Mouse (Mus musculus): ENCODE measurements around the gene Wfdc18.

Gene Wfdc18

GRCm38 (mm10) chr11:83708715-83709114 is at the start of gene Wfdc18:
TSS of gene Wfdc18 (plus strand) at chr11:83709015.
- no peak for DNase-seq

DNA sequence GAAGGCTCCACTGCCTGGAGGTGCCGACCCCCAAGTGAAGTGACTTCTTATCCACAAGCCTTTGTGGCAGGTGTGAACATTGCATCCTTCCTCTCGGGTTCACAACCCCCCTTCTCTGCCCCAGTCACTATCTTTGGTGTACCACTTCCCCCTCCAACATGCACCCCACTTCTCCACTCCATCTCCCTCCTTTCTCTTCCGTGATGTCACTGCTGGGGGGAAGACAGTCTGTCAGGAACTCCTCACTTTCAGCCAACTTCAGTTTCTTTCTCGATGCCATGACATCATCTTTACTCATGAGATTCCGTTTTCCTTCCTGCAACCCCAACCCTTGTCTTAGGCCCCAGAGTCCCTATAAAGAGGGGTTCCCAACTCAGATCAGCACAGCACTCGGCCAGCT is 46.6 kb upstream of the Wfdc18 start, which contains the start of gene Ccl4:
Gene Ccl4, plus strand, starts transcription at position 381 of the 400 bp plus-strand sequence.
- no peak for DNase-seq

DNA sequence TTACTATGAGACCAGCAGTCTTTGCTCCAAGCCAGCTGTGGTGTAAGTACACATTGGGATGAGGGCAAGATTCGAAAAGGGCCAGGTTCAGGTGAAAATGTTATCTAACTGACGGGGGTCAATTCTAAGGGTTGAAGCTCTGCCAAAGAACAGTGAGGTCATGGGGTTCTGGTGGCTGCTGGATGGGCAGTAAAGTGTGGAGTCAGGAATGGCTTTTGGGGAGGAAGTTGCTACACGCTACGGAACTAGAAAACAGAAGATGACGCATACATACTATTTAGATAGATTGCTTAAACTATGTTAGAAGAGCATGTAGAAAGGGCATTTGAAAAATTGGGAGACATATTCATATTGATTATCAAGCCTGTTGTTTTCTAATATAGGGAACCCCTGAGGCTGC is 45.3 kb upstream of the Wfdc18 start:
- DNase-seq = no peak

DNA sequence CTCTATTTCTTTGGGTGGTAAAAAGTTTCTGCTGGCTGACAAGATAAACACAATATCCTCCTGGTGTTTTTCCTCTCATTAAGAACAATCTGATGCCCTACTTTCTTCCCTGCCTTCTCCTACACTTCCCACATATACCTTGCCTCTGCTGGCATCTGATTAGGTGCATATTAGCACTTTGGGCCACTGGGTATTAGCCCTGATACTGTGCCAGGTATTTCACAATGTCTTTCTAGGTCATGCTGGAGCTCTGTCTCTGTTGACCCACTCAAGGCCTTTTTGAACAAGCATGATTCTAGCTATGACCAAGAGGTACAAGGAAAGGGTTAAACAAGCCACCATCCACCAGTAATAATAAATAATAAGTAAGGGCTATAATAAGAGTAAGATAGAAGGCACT is 37.1 kb upstream of the Wfdc18 start:
- DNase-seq = no peak

DNA sequence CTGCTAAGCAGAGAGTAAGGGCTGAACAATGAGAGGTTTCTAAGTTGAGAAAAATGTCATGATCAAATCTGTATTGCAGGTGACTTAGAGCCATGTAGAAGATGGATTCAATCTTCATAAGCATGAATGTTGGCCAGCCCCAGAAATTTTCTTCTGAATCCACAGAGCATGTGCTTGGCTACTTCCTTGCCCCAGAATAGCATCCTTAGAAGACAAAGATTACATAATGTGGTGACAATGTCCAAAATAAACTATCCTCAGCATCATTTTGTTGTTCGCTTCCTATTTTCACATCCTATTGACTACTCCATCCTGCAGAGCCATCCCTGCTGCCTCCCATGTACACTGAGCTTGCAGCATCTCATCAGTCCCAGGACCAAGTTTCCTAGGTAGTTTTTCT is 33.1 kb upstream of the Wfdc18 start:
- DNase-seq = no peak

GRCm38 (mm10) chr11:83689918-83690317 is 18.9 kb upstream of the Wfdc18 start:
- DNase-seq = no peak

DNA sequence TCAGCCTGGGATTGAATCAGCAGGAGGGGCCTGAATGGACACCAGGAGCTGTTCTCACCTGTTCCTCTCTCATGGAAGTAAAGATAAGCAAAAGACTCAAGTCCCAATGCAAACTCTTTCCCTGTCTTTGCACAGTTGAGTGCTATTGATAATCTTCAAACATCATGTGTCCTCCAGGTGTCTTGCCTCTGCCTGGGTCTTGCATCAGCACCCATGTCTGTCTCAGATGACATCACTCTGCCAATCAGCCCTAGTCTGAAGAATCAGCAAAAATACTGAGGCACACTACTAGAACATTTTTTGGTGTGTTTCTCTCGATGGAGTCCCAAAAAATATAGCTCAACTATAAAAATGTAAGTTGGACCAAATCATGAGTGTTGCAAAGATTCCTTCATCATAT is 16.8 kb upstream of the Wfdc18 start:
- DNase-seq = no peak

GRCm38 (mm10) chr11:83703705-83704104 is 5.1 kb upstream of the Wfdc18 start, which contains the start of gene Wfdc17:
TSS of gene Wfdc17 (plus strand) at chr11:83703991.
- DNase-seq = no peak

- no peak for DNase-seq
These were observed 868 bp downstream of the Wfdc18 start for GRCm38 (mm10) chr11:83709683-83710082.

DNA sequence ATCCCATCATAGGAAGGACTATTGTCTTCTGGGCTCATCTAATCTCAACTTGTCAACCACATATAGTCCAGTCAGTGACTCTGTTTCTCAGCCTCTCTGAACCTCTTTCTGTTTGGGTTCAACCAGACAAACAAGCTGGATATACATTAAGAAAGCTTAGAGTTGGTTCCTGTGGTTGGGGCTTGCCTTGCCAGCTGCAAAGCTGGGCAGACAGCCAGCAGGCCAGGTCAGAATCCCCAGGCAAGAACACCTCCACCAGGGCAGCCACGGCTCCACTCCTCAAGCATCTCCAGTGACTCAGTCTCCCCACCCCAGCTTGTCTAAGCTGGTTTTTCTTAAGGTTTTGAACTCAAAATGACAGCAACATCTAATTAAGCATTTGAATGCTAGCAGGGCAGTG is 3.9 kb downstream of the Wfdc18 start:
- DNase-seq = no peak

GRCm38 (mm10) chr11:83713925-83714324 is 5.1 kb downstream of the Wfdc18 start:
- no peak for DNase-seq

GRCm38 (mm10) chr11:83717042-83717665 is 8.3 kb downstream of the Wfdc18 start:
- no peak for DNase-seq

GRCm38 (mm10) chr11:83720766-83721165 is 12.0 kb downstream of the Wfdc18 start:
- DNase-seq = no peak

DNA sequence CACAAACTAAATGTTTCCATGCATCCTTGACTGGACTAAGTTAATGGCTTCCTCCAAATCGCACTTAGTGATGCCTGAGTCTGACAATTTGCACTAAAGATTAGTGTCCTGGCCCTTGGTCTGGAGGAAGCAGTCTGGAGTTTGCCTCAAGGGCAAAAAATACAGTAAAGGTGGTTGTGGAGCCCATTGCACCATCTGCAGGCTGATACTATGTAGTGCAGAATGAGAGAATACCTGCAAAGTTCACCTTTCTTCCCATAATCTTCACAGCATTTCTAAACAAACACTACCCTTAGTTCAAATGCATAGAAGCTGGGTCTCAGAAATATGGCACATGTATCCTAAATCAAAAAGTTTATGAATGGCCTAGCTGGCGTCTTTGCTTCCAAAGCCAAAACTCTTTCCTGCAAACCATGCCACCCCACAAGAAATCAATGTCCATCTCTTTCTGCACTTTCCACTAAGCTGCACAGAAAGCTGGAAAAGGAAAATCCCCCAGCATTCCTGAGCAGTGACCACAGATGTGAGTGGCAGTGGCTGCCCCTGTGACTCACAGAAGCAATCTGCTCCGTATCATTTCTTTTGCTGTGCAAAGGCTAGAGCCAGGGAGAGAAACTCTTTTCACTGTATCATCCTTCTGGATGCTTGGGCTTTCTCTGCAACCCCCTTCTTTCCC is 20.1 kb downstream of the Wfdc18 start:
- DNase-seq = no peak

DNA sequence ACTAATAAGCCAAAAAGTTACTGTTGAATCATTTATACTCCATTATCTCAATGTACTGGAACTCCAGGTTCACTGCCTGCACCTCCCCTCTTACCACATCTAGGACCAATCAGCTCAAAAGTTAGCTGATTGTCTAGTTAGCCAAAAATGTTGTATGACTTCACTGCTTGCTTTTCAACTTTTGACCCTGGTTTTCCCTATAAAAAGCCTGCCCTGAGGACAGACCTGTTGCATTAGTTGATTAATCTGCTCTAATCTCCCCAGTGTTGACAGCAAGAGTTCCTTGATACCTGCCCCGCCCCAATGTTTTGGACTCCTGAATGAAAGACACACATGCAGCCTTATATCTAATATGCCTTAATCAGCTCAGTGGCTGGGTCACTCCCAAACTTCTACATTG is 22.3 kb downstream of the Wfdc18 start:
- no peak for DNase-seq

- no peak for DNase-seq
These were observed 24.3 kb downstream of the Wfdc18 start for GRCm38 (mm10) chr11:83733071-83733640.

DNA sequence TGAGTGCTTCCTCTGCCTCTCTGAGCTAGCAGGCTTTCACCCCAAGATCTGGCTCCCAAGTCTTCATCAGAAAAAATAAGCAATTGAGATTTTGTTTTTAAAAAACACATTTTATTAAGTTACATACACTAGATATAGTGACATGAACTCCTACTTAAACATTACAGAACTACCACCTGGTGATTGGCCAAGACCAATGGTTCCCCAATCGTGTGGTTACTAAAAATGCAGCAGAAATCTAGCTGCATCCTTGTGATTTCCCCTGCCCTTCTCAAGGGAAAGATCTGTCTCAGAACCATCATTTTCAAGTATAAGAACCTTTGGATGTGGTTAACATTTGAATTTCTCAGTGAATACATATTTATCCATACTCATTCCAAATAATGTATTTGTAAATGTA is 25.4 kb downstream of the Wfdc18 start:
- no peak for DNase-seq

DNA sequence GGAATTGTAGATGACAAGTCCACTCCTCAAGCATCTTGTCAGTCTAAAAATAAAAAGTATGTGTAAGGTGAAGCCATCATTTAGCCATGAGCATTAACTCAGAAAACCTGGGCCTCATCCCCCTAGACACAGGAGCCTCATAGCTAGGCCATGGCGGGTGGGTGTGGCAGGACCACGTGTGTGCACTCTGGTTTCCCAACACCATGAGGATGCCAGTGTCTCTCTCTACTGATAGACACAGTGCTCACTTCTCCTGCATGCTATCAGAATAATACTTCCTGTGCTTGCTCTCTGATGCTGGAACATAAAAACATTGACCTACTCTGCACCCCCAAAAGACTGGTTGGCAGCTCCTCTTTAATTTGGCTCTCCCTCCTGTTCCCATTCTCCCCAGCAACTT is 27.1 kb downstream of the Wfdc18 start:
- no peak for DNase-seq

DNA sequence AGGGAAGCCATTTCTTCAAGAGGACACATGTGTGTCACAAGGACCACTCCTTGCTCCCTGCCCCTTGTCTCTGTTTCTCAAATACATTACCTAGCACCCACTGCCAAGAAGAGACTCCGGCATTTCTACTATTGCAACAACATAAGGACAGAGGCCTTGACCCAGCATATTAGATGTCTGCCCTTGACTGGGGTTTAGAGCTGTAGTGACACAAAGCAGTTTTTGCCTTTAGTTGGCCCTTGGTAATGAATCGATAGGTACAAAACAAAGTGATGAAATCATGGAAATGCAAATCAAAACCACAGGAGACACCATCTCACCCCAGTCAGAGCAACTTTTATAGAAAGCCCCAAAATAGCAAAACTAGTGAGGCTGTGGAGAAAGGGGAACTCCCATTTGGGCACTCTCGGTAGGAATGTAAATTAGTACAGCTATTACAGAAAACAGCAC is 28.3 kb downstream of the Wfdc18 start:
- no peak for DNase-seq

- peak; percentile 46 for DNase-seq
These were observed 30.4 kb downstream of the Wfdc18 start for GRCm38 (mm10) chr11:83739241-83739640.

GRCm38 (mm10) chr11:83740443-83740991 is 31.7 kb downstream of the Wfdc18 start:
- no peak for DNase-seq

GRCm38 (mm10) chr11:83741841-83742240 is 33.0 kb downstream of the Wfdc18 start:
- no peak for DNase-seq

DNA sequence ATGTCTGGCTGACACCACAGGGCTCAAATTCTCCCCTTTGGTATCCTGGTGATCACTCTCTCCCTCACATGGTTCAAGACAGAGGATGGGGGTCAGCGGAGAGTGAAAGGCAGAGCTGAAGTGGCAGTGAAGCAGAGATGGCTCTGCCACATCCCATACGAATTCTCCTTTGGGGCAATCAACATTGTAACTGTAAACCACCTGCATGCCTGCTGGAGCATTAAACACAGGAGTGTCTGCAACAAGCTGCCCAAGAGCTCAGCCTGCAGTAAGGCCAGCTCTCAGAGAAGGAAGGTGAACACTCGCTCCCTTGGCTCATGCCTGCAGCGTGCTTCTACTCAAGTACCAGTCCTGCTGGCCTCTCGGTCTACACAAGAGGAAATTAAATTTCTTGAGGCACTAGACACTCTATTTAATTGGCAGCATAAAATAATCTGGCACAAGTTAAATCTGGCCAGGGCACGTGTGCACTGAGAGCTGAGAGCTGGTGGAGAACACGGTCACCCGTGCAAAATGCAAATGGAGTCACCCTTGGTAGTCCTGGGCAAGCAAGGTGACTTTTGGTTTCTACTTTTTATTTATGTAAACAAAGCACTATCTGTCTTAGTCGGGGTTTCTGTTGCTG is 34.0 kb downstream of the Wfdc18 start:
- no peak for DNase-seq

GRCm38 (mm10) chr11:83743525-83743924 is 34.7 kb downstream of the Wfdc18 start:
- no peak for DNase-seq

All from cerebellum, adult 9-11 months (tissue).